ENCODE assay signal across 8 mouse cellular contexts in genomic region chr2:157367184-157367893, GRCm38 (mm10). TPM values are rescaled to one million over a fixed set of nuclear protein-coding genes. Genes with fewer than 3 reads are reported as not detected.
DNase-seq lines count a peak whose midpoint lies in the region; ATAC-seq and TF ChIP-seq lines count a peak whose summit lies in the region.

Manbal (plus strand) TSS chr2:157367594.

- peak within 1 kb of the TSS; percentile 85 for H3K27ac ChIP-seq in ES-Bruce4 (ENCODE audit: insufficient read depth, low read length)
- peak within 1 kb of the TSS; percentile 91 for H3K27ac ChIP-seq in forebrain, embryonic 14.5 days (ENCODE audit: low read depth, low read length)
- H3K27ac ChIP-seq in neural tube, embryonic 15.5 days (replicated peaks), result peak within 1 kb of the TSS; percentile 92

- peak; percentile 16 for TF ChIP-seq POLR2A in ES-Bruce4 (IDR thresholded peaks at IDR 0.05; ENCODE audit: insufficient read depth, low read length)

- H3K9ac ChIP-seq in ES-Bruce4 (ENCODE audit: low read depth, poor library complexity, severe bottlenecking), result peak within 1 kb of the TSS; percentile 96
- peak within 1 kb of the TSS; percentile 94 for H3K9ac ChIP-seq in forebrain, embryonic 14.5 days (ENCODE audit: low read length)
- peak within 1 kb of the TSS; percentile 86 for H3K9ac ChIP-seq in neural tube, embryonic 15.5 days (replicated peaks)

- TF ChIP-seq EP300 in ES-Bruce4 (IDR thresholded peaks at IDR 0.05; ENCODE audit: insufficient read depth, low read depth, low read length), result 0 out of 2 replicates have a peak, but pooled peaks have one; percentile 49

- peaks cover 1% of the 10 kb centered on the region for H3K4me1 ChIP-seq in ES-Bruce4 (ENCODE audit: control insufficient read depth, insufficient read depth, low read length)
- peaks cover 14% of the 10 kb centered on the region for H3K4me1 ChIP-seq in forebrain, embryonic 14.5 days (ENCODE audit: control insufficient read depth, insufficient read depth, low read length)
- H3K4me1 ChIP-seq in neural tube, embryonic 15.5 days, result peaks cover 33% of the 10 kb centered on the region

- peaks cover 4% of the 10 kb centered on the region; the same call in 1 of the 2 replicates for H3K36me3 ChIP-seq in ES-Bruce4 (ENCODE audit: control insufficient read depth, insufficient read depth, low read length, poor library complexity, severe bottlenecking)
- peaks cover 4% of the 10 kb centered on the region; the same call in 1 of the 2 replicates for H3K36me3 ChIP-seq in forebrain, embryonic 14.5 days (ENCODE audit: control insufficient read depth, insufficient read depth, low read length)
- H3K36me3 ChIP-seq in neural tube, embryonic 15.5 days, result no peaks in the 10 kb centered on the region

- no peak for TF ChIP-seq CTCF in ES-Bruce4 (IDR thresholded peaks at IDR 0.05; ENCODE audit: low read depth, low read length)

- no peaks in the 10 kb centered on the region for H3K27me3 ChIP-seq in ES-Bruce4 (ENCODE audit: control insufficient read depth, insufficient read depth, low read length, poor library complexity, severe bottlenecking)
- no peaks in the 10 kb centered on the region for H3K27me3 ChIP-seq in forebrain, embryonic 14.5 days (replicated peaks; ENCODE audit: control insufficient read depth, insufficient read depth, low read length)
- no peaks in the 10 kb centered on the region for H3K27me3 ChIP-seq in neural tube, embryonic 15.5 days (replicated peaks)

- WGBS in forebrain, embryonic 14.5 days, result 4% methylated on average over 42 of the region's 42 CpGs
- 4% methylated on average over 42 of the region's 42 CpGs for WGBS in neural tube, embryonic 15.5 days

- peak; percentile 85 for ATAC-seq in cerebellum, adult (ENCODE audit: insufficient number of reproducible peaks, low FRiP score, low TSS enrichment)
- ATAC-seq in forebrain, embryonic 14.5 days, result peak; percentile 94
- ATAC-seq in neural tube, embryonic 15.5 days (ENCODE audit: low FRiP score), result peak; percentile 87

- intact Hi-C loops in heart, postnatal 14 days (cut with DNase I), result no loop called here

- H3K4me3 ChIP-seq in ES-Bruce4 (ENCODE audit: low read depth, low read length), result peak within 1 kb of the TSS; percentile 100
- H3K4me3 ChIP-seq in forebrain, embryonic 14.5 days (ENCODE audit: low read depth, low read length), result peak within 1 kb of the TSS; percentile 86
- peak within 1 kb of the TSS; percentile 82 for H3K4me3 ChIP-seq in neural tube, embryonic 15.5 days (replicated peaks)

- H3K4me2 ChIP-seq in forebrain, embryonic 14.5 days (ENCODE audit: low read length), result peak within 1 kb of the TSS; percentile 90
- H3K4me2 ChIP-seq in neural tube, embryonic 15.5 days, result peak within 1 kb of the TSS; percentile 80

- no peaks in the 10 kb centered on the region for H3K9me3 ChIP-seq in ES-Bruce4 (replicated peaks; ENCODE audit: control insufficient read depth, insufficient read depth, low read length, poor library complexity, severe bottlenecking)
- H3K9me3 ChIP-seq in forebrain, embryonic 14.5 days (replicated peaks; ENCODE audit: control insufficient read depth, low read length), result no peaks in the 10 kb centered on the region
- no peaks in the 10 kb centered on the region for H3K9me3 ChIP-seq in neural tube, embryonic 15.5 days (replicated peaks)

- DNase-seq in forebrain, embryonic 14.5 days (ENCODE audit: low spot score), result peak; percentile 91
- DNase-seq in heart, postnatal 14 days, result peak; percentile 97 to 98
- peak; percentile 94 for DNase-seq in layer of hippocampus, adult 11-12 months (ENCODE audit: low spot score)
- DNase-seq in lung, adult 18-20 months, result peak; percentile 94 to 95
- DNase-seq in testis, postnatal 14 days (ENCODE audit: low spot score), result peak; percentile 93

RNA-seq across cellular contexts. Expression of gene Manbal, which starts in this region (rescaled TPM):
- 37.8 and 38.1 TPM in 2 replicates for polyA plus RNA-seq in ES-Bruce4 (2011; ENCODE audit: insufficient read depth, insufficient read length, low read depth, missing spikeins)
- polyA plus RNA-seq in forebrain, embryonic 14.5 days (2014; fragmentation: Nextera tagmentation; extraction: Ambion mirVana), result 72.7 and 78.5 TPM in 2 replicates
- 10 to 100 TPM; 20.7 to 23.3 TPM for total RNA-seq in heart, postnatal 14 days (2021)
- polyA plus RNA-seq in neural tube, embryonic 15.5 days (2015; fragmentation: Nextera tagmentation; extraction: Ambion mirVana), result 110 and 112 TPM in 2 replicates

Comparison
In these comparisons a context has a peak if more than half of its experiments do, and no peak if none do; other contexts are left out.
1. Peak in every context shown above with its lines: DNase-seq, ATAC-seq, H3K4me3 ChIP-seq and H3K27ac ChIP-seq.